In genomic region chr9:80938238-80938637, GRCm38 (mm10) we compare ENCODE assay signal across 28 mouse cellular contexts.
"Had no signal": no experiment of that assay in that cellular context is flagged by ENCODE, and none has a peak within 500 bp of the region (broad histone marks: within the 10 kb centered on the region; RNA-seq: fewer than 3 reads in every experiment).

No protein-coding gene starts in this region.

- H3K9ac ChIP-seq: embryonic facial prominence, embryonic 12.5 days; embryonic facial prominence, embryonic 13.5 days; embryonic facial prominence, embryonic 15.5 days; forebrain, embryonic 12.5 days; forebrain, embryonic 13.5 days; forebrain, embryonic 15.5 days; forebrain, postnatal 0 days had no signal

- H3K9me3 ChIP-seq: embryonic facial prominence, embryonic 10.5 days; embryonic facial prominence, embryonic 12.5 days; embryonic facial prominence, embryonic 13.5 days; embryonic facial prominence, embryonic 15.5 days; forebrain, embryonic 10.5 days; forebrain, embryonic 12.5 days; forebrain, embryonic 13.5 days; forebrain, embryonic 15.5 days; heart, embryonic 10.5 days had no signal

- H3K4me3 ChIP-seq: embryonic facial prominence, embryonic 10.5 days; embryonic facial prominence, embryonic 12.5 days; embryonic facial prominence, embryonic 13.5 days; embryonic facial prominence, embryonic 15.5 days; erythroblast, embryonic 14.5 days; forebrain, embryonic 10.5 days; forebrain, embryonic 12.5 days; forebrain, embryonic 13.5 days; forebrain, embryonic 15.5 days; gastrocnemius, adult 2 months; heart, adult 2 months; heart, embryonic 10.5 days had no signal

- ATAC-seq: forebrain, embryonic 13.5 days; forebrain, embryonic 14.5 days; forebrain, embryonic 15.5 days; forebrain, embryonic 16.5 days; forebrain, postnatal 0 days had no signal

- H3K36me3 ChIP-seq: embryonic facial prominence, embryonic 10.5 days; embryonic facial prominence, embryonic 12.5 days; embryonic facial prominence, embryonic 13.5 days; embryonic facial prominence, embryonic 15.5 days; forebrain, embryonic 10.5 days; forebrain, embryonic 12.5 days; forebrain, embryonic 15.5 days; heart, embryonic 10.5 days had no signal

- H3K27ac ChIP-seq: embryonic facial prominence, embryonic 10.5 days; embryonic facial prominence, embryonic 12.5 days; embryonic facial prominence, embryonic 13.5 days; embryonic facial prominence, embryonic 15.5 days; forebrain, embryonic 10.5 days; forebrain, embryonic 12.5 days; forebrain, embryonic 13.5 days; forebrain, embryonic 15.5 days; gastrocnemius, adult 2 months; heart, adult 2 months; heart, embryonic 10.5 days had no signal

- H3K27me3 ChIP-seq: embryonic facial prominence, embryonic 12.5 days; embryonic facial prominence, embryonic 13.5 days; embryonic facial prominence, embryonic 15.5 days; forebrain, embryonic 12.5 days; forebrain, embryonic 13.5 days; forebrain, embryonic 15.5 days had no signal

- H3K4me2 ChIP-seq: embryonic facial prominence, embryonic 12.5 days; embryonic facial prominence, embryonic 13.5 days; embryonic facial prominence, embryonic 15.5 days; forebrain, embryonic 12.5 days; forebrain, embryonic 13.5 days; forebrain, embryonic 15.5 days; heart, embryonic 11.5 days had no signal

- DNase-seq: cerebellum, adult 9-11 months; cerebellum, postnatal 10 days; cerebellum, postnatal 14 days; cerebellum, postnatal 25 days; cerebellum, postnatal 36 days; embryo, embryonic 11 days; forebrain, postnatal 0 days; gastrocnemius, adult 2 months; gastrocnemius, postnatal 10 days; gastrocnemius, postnatal 14 days; gastrocnemius, postnatal 25 days; gastrocnemius, postnatal 36 days; heart, adult 11 months; heart, adult 18-20 months; heart, adult 2 months had no signal

- H3K4me1 ChIP-seq: embryonic facial prominence, embryonic 10.5 days; embryonic facial prominence, embryonic 12.5 days; embryonic facial prominence, embryonic 13.5 days; embryonic facial prominence, embryonic 15.5 days; forebrain, embryonic 12.5 days; forebrain, embryonic 13.5 days; forebrain, embryonic 15.5 days had no signal
